Mouse (Mus musculus): ENCODE measurements around the gene Ercc4. TPM values are rescaled to one million over a fixed set of nuclear protein-coding genes. Genes with fewer than 3 reads are reported as not detected.
A peak's percentile ranks its signal among the peaks of the same experiment; 100 is the strongest.

The Ercc4 gene
- polyA plus RNA-seq, 1 experiment from 2014 or later, result 15.5 TPM

- H3K4me1 ChIP-seq (ENCODE audit: insufficient read depth), result no peaks in the 10 kb centered on the region
- WGBS, result 87% methylated on average over 8 of the region's 8 CpGs
- H3K27ac ChIP-seq (ENCODE audit: low read depth), result no peak overlapping the region
- no peak for DNase-seq
- H3K36me3 ChIP-seq (ENCODE audit: insufficient read depth), result peaks cover 79% of the 10 kb centered on the region
- H3K4me2 ChIP-seq, result no peak overlapping the region
- no peak for TF ChIP-seq CTCF (IDR thresholded peaks at IDR 0.05; ENCODE audit: low read depth)
- no peaks in the 10 kb centered on the region for H3K9me3 ChIP-seq (ENCODE audit: low read depth, low read length)
- H3K27me3 ChIP-seq (ENCODE audit: insufficient read depth, low read length), result no peaks in the 10 kb centered on the region
- H3K9ac ChIP-seq, result no peak overlapping the region
- H3K4me3 ChIP-seq (ENCODE audit: low read depth, low read length), result no peak overlapping the region
- ATAC-seq (ENCODE audit: insufficient read depth), result no peak
These were observed 15.9 kb downstream of the Ercc4 start for GRCm38 (mm10) chr16:13125357-13125756.

- peaks cover 78% of the 10 kb centered on the region for H3K36me3 ChIP-seq (ENCODE audit: insufficient read depth)
- DNase-seq, result no peak
- H3K27ac ChIP-seq (ENCODE audit: low read depth), result no peak overlapping the region
- no peak overlapping the region for H3K4me3 ChIP-seq (ENCODE audit: low read depth, low read length)
- ATAC-seq (ENCODE audit: insufficient read depth), result no peak
- TF ChIP-seq CTCF (IDR thresholded peaks at IDR 0.05; ENCODE audit: low read depth), result no peak
- no peak overlapping the region for H3K4me2 ChIP-seq
- H3K9ac ChIP-seq, result no peak overlapping the region
- no peaks in the 10 kb centered on the region for H3K4me1 ChIP-seq (ENCODE audit: insufficient read depth)
- no peaks in the 10 kb centered on the region for H3K27me3 ChIP-seq (ENCODE audit: insufficient read depth, low read length)
- 93% methylated on average over 10 of the region's 10 CpGs for WGBS
- H3K9me3 ChIP-seq (ENCODE audit: low read depth, low read length), result no peaks in the 10 kb centered on the region
These were observed 18.1 kb downstream of the Ercc4 start for GRCm38 (mm10) chr16:13127566-13127965.

GRCm38 (mm10) chr16:13130412-13130811, 20.9 kb downstream of the Ercc4 start:
- Histone ChIP-seq H3K27ac (ENCODE audit: low read depth) (no peak overlapping the region), H3K4me2 (no peak overlapping the region), H3K36me3 (ENCODE audit: insufficient read depth) (peaks cover 58% of the 10 kb centered on the region), H3K27me3 (ENCODE audit: insufficient read depth, low read length) (no peaks in the 10 kb centered on the region), H3K9me3 (ENCODE audit: low read depth, low read length) (no peaks in the 10 kb centered on the region), H3K4me3 (ENCODE audit: low read depth, low read length) (no peak overlapping the region), H3K9ac (no peak overlapping the region), H3K4me1 (ENCODE audit: insufficient read depth) (no peaks in the 10 kb centered on the region)
- TF ChIP-seq CTCF (IDR thresholded peaks at IDR 0.05; ENCODE audit: low read depth), result peak; percentile 77
- ATAC-seq (ENCODE audit: insufficient read depth) (no peak), DNase-seq (peak; percentile 47)
- 44% methylated on average over 14 of the region's 14 CpGs for WGBS

- 85% methylated on average over 6 of the region's 6 CpGs for WGBS
These were observed 31.7 kb downstream of the Ercc4 start for GRCm38 (mm10) chr16:13141220-13141619.

GRCm38 (mm10) chr16:13143932-13144331, 34.4 kb downstream of the Ercc4 start:
- no peak for ATAC-seq (ENCODE audit: insufficient read depth)
- no peak for DNase-seq
- H3K36me3 ChIP-seq (ENCODE audit: insufficient read depth), result peaks cover 47% of the 10 kb centered on the region
- no peak overlapping the region for H3K4me3 ChIP-seq (ENCODE audit: low read depth, low read length)
- no peaks in the 10 kb centered on the region for H3K27me3 ChIP-seq (ENCODE audit: insufficient read depth, low read length)
- H3K27ac ChIP-seq (ENCODE audit: low read depth), result no peak overlapping the region
- no peak overlapping the region for H3K4me2 ChIP-seq
- WGBS, result 89% methylated on average over 7 of the region's 7 CpGs
- H3K4me1 ChIP-seq (ENCODE audit: insufficient read depth), result no peaks in the 10 kb centered on the region
- no peak overlapping the region for H3K9ac ChIP-seq
- no peak for TF ChIP-seq CTCF (IDR thresholded peaks at IDR 0.05; ENCODE audit: low read depth)
- no peaks in the 10 kb centered on the region for H3K9me3 ChIP-seq (ENCODE audit: low read depth, low read length)

More at GRCm38 (mm10) chr16:13141220-13141619, 31.7 kb downstream of the Ercc4 start:
- no peak overlapping the region for H3K9ac ChIP-seq
- no peak for DNase-seq
- H3K4me1 ChIP-seq (ENCODE audit: insufficient read depth), result no peaks in the 10 kb centered on the region
- peaks cover 24% of the 10 kb centered on the region for H3K36me3 ChIP-seq (ENCODE audit: insufficient read depth)
- H3K9me3 ChIP-seq (ENCODE audit: low read depth, low read length), result no peaks in the 10 kb centered on the region
- ATAC-seq (ENCODE audit: insufficient read depth), result no peak; the same call in 1 of the 2 replicates
- H3K27me3 ChIP-seq (ENCODE audit: insufficient read depth, low read length), result no peaks in the 10 kb centered on the region
- H3K4me2 ChIP-seq, result no peak overlapping the region
- H3K27ac ChIP-seq (ENCODE audit: low read depth), result no peak overlapping the region
- H3K4me3 ChIP-seq (ENCODE audit: low read depth, low read length), result no peak overlapping the region
- TF ChIP-seq CTCF (IDR thresholded peaks at IDR 0.05; ENCODE audit: low read depth), result no peak

- Histone ChIP-seq H3K9me3 (ENCODE audit: low read depth, low read length) (no peaks in the 10 kb centered on the region), H3K4me3 (ENCODE audit: low read depth, low read length) (no peak overlapping the region), H3K9ac (no peak overlapping the region), H3K27ac (ENCODE audit: low read depth) (no peak overlapping the region), H3K4me1 (ENCODE audit: insufficient read depth) (no peaks in the 10 kb centered on the region), H3K36me3 (ENCODE audit: insufficient read depth) (peaks cover 50% of the 10 kb centered on the region), H3K27me3 (ENCODE audit: insufficient read depth, low read length) (no peaks in the 10 kb centered on the region), H3K4me2 (no peak overlapping the region)
- DNase-seq, result no peak
- no peak for TF ChIP-seq CTCF (IDR thresholded peaks at IDR 0.05; ENCODE audit: low read depth)
- ATAC-seq (ENCODE audit: insufficient read depth), result no peak
- 88% methylated on average over 10 of the region's 10 CpGs for WGBS
These were observed 35.4 kb downstream of the Ercc4 start for GRCm38 (mm10) chr16:13144682-13145410.

GRCm38 (mm10) chr16:13146231-13146630, 36.7 kb downstream of the Ercc4 start:
- Histone ChIP-seq H3K4me2 (no peak overlapping the region), H3K27ac (ENCODE audit: low read depth) (no peak overlapping the region), H3K4me3 (ENCODE audit: low read depth, low read length) (no peak overlapping the region), H3K36me3 (ENCODE audit: insufficient read depth) (peaks cover 46% of the 10 kb centered on the region), H3K4me1 (ENCODE audit: insufficient read depth) (no peaks in the 10 kb centered on the region), H3K27me3 (ENCODE audit: insufficient read depth, low read length) (no peaks in the 10 kb centered on the region), H3K9me3 (ENCODE audit: low read depth, low read length) (no peaks in the 10 kb centered on the region), H3K9ac (no peak overlapping the region)
- DNase-seq, result no peak
- ATAC-seq (ENCODE audit: insufficient read depth), result no peak
- TF ChIP-seq CTCF (IDR thresholded peaks at IDR 0.05; ENCODE audit: low read depth), result no peak
- 75% methylated on average over 4 of the region's 4 CpGs for WGBS

All from lung, embryonic 14.5 days (tissue).